Mouse (Mus musculus) limb, embryonic 12.5 days (tissue): ENCODE results near the gene B3gnt2. TPM values are rescaled to one million over a fixed set of nuclear protein-coding genes. Genes with fewer than 3 reads are reported as not detected.

Source experiments
- ATAC-seq: fragments of 200-750 bp; cut with Nextera tagmentation; 2 replicates; pipeline ENCODE4 v1.8.0; 2017; ENCODE audit warnings: low read depth, moderate TSS enrichment; ENCODE audit not compliant: insufficient number of reproducible peaks, insufficient read depth, low FRiP score, low TSS enrichment
- H3K27ac ChIP-seq: fragments of 300-500 bp; sonication (generic); 2 replicates; pipeline ENCODE4 v1.5.1; 2016; ENCODE audit warnings: mild to moderate bottlenecking, moderate library complexity
- H3K27me3 ChIP-seq: fragments of 300-500 bp; sonication (generic); 2 replicates; pipeline ENCODE4 v1.6.1; 2016; ENCODE audit warnings: mild to moderate bottlenecking, moderate library complexity
- H3K36me3 ChIP-seq: fragments of 300-500 bp; sonication (generic); 2 replicates; pipeline ENCODE4 v1.6.1; 2016; ENCODE audit warnings: mild to moderate bottlenecking, moderate library complexity
- H3K4me1 ChIP-seq: fragments of 300-500 bp; sonication (generic); replicated peaks from 2 replicates; pipeline ENCODE4 v1.6.1; 2016
- H3K4me2 ChIP-seq: fragments of 300-500 bp; sonication (generic); 2 replicates; pipeline ENCODE4 v1.6.1; 2016; ENCODE audit warnings: mild to moderate bottlenecking, moderate library complexity
- H3K4me3 ChIP-seq: fragments of 300-500 bp; sonication (generic); replicated peaks from 2 replicates; pipeline ENCODE4 v1.5.1; 2016; ENCODE audit warnings: mild to moderate bottlenecking
- H3K9ac ChIP-seq: fragments of 300-500 bp; sonication (generic); replicated peaks from 2 replicates; pipeline ENCODE4 v1.6.1; 2016; ENCODE audit warnings: mild to moderate bottlenecking, moderate library complexity
- H3K9me3 ChIP-seq: fragments of 300-500 bp; sonication (generic); 2 replicates; pipeline ENCODE4 v1.6.1; 2016; ENCODE audit warnings: mild to moderate bottlenecking, moderate library complexity
- WGBS: fragments of 180-500 bp; shearing (Covaris S2); methylation state at CpG from one replicate; pipeline ENCODE4 v1.1.7; 2016; 5-methylcytosine and 5-hydroxymethylcytosine counted together
- polyA plus RNA-seq: library from polyadenylated mRNA; unstranded; fragments of >200 nt; fragmentation: Nextera tagmentation; extraction: Ambion mirVana; gene quantifications from 2 replicates; pipeline ENCODE4 v1.2.1, GENCODE M21; 2016

Gene B3gnt2
- polyA plus RNA-seq, 1 experiment from 2014 or later: 4.1 TPM

- no peaks in the 10 kb centered on the region for H3K4me1 ChIP-seq
- H3K4me3 ChIP-seq: no peak overlapping the region
- H3K9me3 ChIP-seq: no peaks in the 10 kb centered on the region
- H3K4me2 ChIP-seq: no peak overlapping the region
- ATAC-seq: no peak
- H3K9ac ChIP-seq: no peak overlapping the region
- H3K27me3 ChIP-seq: no peaks in the 10 kb centered on the region
- H3K36me3 ChIP-seq: no peaks in the 10 kb centered on the region
- H3K27ac ChIP-seq: no peak overlapping the region
- 93% methylated on average over 4 of the region's 4 CpGs for WGBS
Measured at GRCm38 (mm10) chr11:22886991-22887390, 26.2 kb upstream of the B3gnt2 start.

- Histone ChIP-seq H3K36me3 (no peaks in the 10 kb centered on the region), H3K4me1 (no peaks in the 10 kb centered on the region), H3K27ac (no peak overlapping the region), H3K4me2 (no peak overlapping the region), H3K27me3 (no peaks in the 10 kb centered on the region), H3K9ac (no peak overlapping the region), H3K4me3 (no peak overlapping the region), H3K9me3 (no peaks in the 10 kb centered on the region)
- ATAC-seq: no peak
- 87% methylated on average over 1 of the region's 1 CpGs for WGBS
Measured at GRCm38 (mm10) chr11:22885350-22885749, 24.6 kb upstream of the B3gnt2 start.

GRCm38 (mm10) chr11:22883676-22884075, 22.9 kb upstream of the B3gnt2 start:
- Histone ChIP-seq H3K4me1 (peaks cover 4% of the 10 kb centered on the region; the same call in 1 of the 2 replicates), H3K27me3 (no peaks in the 10 kb centered on the region), H3K27ac (no peak overlapping the region), H3K4me2 (no peak overlapping the region), H3K36me3 (no peaks in the 10 kb centered on the region), H3K9ac (no peak overlapping the region), H3K9me3 (no peaks in the 10 kb centered on the region), H3K4me3 (no peak overlapping the region)
- ATAC-seq: no peak
- WGBS: 77% methylated on average over 2 of the region's 2 CpGs

- H3K4me2 ChIP-seq: no peak overlapping the region
- no peaks in the 10 kb centered on the region for H3K9me3 ChIP-seq
- no peak overlapping the region for H3K27ac ChIP-seq
- H3K4me1 ChIP-seq: peaks cover 4% of the 10 kb centered on the region; the same call in 1 of the 2 replicates
- H3K27me3 ChIP-seq: no peaks in the 10 kb centered on the region
- H3K4me3 ChIP-seq: no peak overlapping the region
- H3K9ac ChIP-seq: no peak overlapping the region
- no peak for ATAC-seq
- no peaks in the 10 kb centered on the region for H3K36me3 ChIP-seq
Measured at GRCm38 (mm10) chr11:22882926-22883325, 22.2 kb upstream of the B3gnt2 start.

- no peak for ATAC-seq
- Histone ChIP-seq H3K4me3 (no peak overlapping the region), H3K27me3 (no peaks in the 10 kb centered on the region), H3K27ac (no peak overlapping the region), H3K4me2 (no peak overlapping the region), H3K9ac (no peak overlapping the region), H3K4me1 (peaks cover 4% of the 10 kb centered on the region; the same call in 1 of the 2 replicates), H3K36me3 (no peaks in the 10 kb centered on the region), H3K9me3 (no peaks in the 10 kb centered on the region)
- 79% methylated on average over 3 of the region's 3 CpGs for WGBS
Measured at GRCm38 (mm10) chr11:22880383-22881172, 19.8 kb upstream of the B3gnt2 start.

GRCm38 (mm10) chr11:22879645-22880044, 18.9 kb upstream of the B3gnt2 start:
- H3K27ac ChIP-seq: no peak overlapping the region
- H3K36me3 ChIP-seq: no peaks in the 10 kb centered on the region
- H3K4me2 ChIP-seq: no peak overlapping the region
- no peak for ATAC-seq
- H3K4me3 ChIP-seq: no peak overlapping the region
- 81% methylated on average over 4 of the region's 4 CpGs for WGBS
- no peaks in the 10 kb centered on the region for H3K27me3 ChIP-seq
- H3K9ac ChIP-seq: no peak overlapping the region
- no peaks in the 10 kb centered on the region for H3K9me3 ChIP-seq
- H3K4me1 ChIP-seq: peaks cover 4% of the 10 kb centered on the region; the same call in 1 of the 2 replicates

- WGBS: 88% methylated on average over 3 of the region's 3 CpGs
- Histone ChIP-seq H3K27me3 (no peaks in the 10 kb centered on the region), H3K4me2 (no peak overlapping the region), H3K9ac (no peak overlapping the region), H3K27ac (no peak overlapping the region), H3K4me1 (peaks cover 13% of the 10 kb centered on the region), H3K9me3 (no peaks in the 10 kb centered on the region), H3K4me3 (no peak overlapping the region), H3K36me3 (no peaks in the 10 kb centered on the region)
- ATAC-seq: no peak
Measured at GRCm38 (mm10) chr11:22876680-22877330, 16.0 kb upstream of the B3gnt2 start.

GRCm38 (mm10) chr11:22875279-22875678, 14.5 kb upstream of the B3gnt2 start:
- H3K36me3 ChIP-seq: no peaks in the 10 kb centered on the region
- H3K4me3 ChIP-seq: no peak overlapping the region
- H3K4me1 ChIP-seq: peaks cover 13% of the 10 kb centered on the region
- no peak overlapping the region for H3K27ac ChIP-seq
- WGBS: 79% methylated on average over 4 of the region's 4 CpGs
- H3K27me3 ChIP-seq: no peaks in the 10 kb centered on the region
- no peak for ATAC-seq
- H3K9ac ChIP-seq: no peak overlapping the region
- no peak overlapping the region for H3K4me2 ChIP-seq
- no peaks in the 10 kb centered on the region for H3K9me3 ChIP-seq

- no peak overlapping the region for H3K27ac ChIP-seq
Measured at GRCm38 (mm10) chr11:22874747-22875146, 14.0 kb upstream of the B3gnt2 start.

GRCm38 (mm10) chr11:22873383-22873782, 12.6 kb upstream of the B3gnt2 start:
- no peak overlapping the region for H3K4me3 ChIP-seq
- H3K4me2 ChIP-seq: no peak overlapping the region
- no peak overlapping the region for H3K9ac ChIP-seq
- 57% methylated on average over 4 of the region's 4 CpGs for WGBS
- H3K4me1 ChIP-seq: peaks cover 10% of the 10 kb centered on the region; the same call in 1 of the 2 replicates
- H3K27me3 ChIP-seq: no peaks in the 10 kb centered on the region
- H3K9me3 ChIP-seq: no peaks in the 10 kb centered on the region
- no peaks in the 10 kb centered on the region for H3K36me3 ChIP-seq
- no peak overlapping the region for H3K27ac ChIP-seq
- ATAC-seq: no peak

More at GRCm38 (mm10) chr11:22874747-22875146, 14.0 kb upstream of the B3gnt2 start:
- Histone ChIP-seq H3K27me3 (no peaks in the 10 kb centered on the region), H3K36me3 (no peaks in the 10 kb centered on the region), H3K4me1 (peaks cover 13% of the 10 kb centered on the region), H3K4me2 (no peak overlapping the region), H3K9me3 (no peaks in the 10 kb centered on the region), H3K4me3 (no peak overlapping the region), H3K9ac (no peak overlapping the region)
- 72% methylated on average over 6 of the region's 6 CpGs for WGBS
- ATAC-seq: no peak

GRCm38 (mm10) chr11:22872307-22872680, 11.5 kb upstream of the B3gnt2 start:
- H3K4me1 ChIP-seq: peaks cover 10% of the 10 kb centered on the region; the same call in 1 of the 2 replicates
- no peak overlapping the region for H3K27ac ChIP-seq
- H3K4me3 ChIP-seq: no peak overlapping the region
- H3K36me3 ChIP-seq: no peaks in the 10 kb centered on the region
- 42% methylated on average over 4 of the region's 4 CpGs for WGBS
- H3K4me2 ChIP-seq: no peak overlapping the region
- no peak overlapping the region for H3K9ac ChIP-seq
- no peaks in the 10 kb centered on the region for H3K9me3 ChIP-seq
- H3K27me3 ChIP-seq: no peaks in the 10 kb centered on the region
- no peak for ATAC-seq
